Mouse (Mus musculus): ENCODE measurements around the gene Stk26.
A peak's percentile ranks its signal among the peaks of the same experiment; 100 is the strongest.

Gene Stk26

DNA sequence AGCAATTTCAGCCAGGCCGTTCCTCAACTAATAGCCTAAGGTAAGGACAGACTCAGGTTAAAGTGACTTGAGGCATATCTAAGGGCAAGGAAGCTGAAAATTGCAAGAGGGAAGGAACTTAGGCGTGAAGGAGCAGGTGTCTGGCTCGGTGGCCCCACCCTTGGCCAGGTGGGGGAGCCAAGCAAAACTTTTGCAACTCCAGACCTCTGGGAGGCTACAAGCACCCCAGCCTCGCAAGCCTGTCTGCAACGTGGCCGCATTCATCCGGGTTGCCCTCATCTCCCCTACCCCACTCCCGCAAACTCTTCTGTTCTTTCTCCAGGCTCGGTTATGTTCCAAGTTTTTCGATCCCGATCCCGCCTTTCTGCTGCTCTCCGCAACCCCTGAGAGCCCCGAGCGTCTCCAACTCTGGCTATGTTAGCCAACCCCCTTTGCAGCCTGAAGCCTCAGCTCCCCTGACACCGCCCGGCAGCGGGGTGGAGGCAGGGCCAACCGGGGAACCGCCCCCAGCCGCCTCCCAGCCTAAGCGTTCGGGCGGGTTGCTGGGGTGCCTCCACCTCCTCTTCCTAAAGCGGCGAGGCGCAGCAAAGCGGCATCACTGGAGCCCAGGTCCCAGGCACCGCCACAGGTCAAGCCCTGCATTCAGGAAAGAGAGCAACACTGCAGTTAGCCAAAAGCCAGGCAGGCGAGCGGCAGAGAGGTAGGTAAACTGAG lies at the start of gene Stk26:
Stk26 (plus strand) TSS at position 201 of the 714 bp plus-strand sequence.
- peak; percentile 90 for DNase-seq

DNA sequence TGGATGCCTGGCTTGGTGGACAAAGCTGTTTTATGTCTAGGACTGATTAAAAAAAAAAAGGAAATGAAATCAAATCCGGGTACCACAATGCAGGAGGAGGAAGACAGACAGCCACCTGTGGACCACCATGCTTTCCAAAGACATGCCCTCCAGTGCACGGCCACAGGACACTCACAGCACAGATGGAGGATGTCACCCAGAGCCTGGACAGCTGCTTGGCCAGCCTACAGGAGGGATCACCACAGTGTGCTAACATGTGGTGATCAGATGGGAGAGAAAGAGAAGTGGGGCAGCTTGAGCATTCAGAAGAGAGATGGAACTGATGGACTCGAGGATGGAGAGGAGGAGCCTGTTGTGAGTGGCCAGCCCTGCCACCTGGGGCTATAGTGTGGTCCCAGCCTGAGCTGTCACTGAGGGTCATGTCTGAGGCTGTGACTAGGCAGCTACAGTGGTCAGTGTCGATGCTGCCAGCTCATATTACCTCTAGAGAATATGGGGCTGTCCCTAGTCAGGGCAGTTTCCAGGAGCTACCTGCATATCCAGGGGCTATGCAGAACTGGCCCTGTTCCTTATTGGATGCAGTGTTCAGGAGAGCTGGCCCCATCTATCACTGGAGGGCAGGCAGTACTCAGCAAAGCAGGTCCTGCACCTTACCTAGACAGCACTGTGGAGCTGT lies 47.7 kb upstream of the Stk26 start:
- no peak for DNase-seq

DNA sequence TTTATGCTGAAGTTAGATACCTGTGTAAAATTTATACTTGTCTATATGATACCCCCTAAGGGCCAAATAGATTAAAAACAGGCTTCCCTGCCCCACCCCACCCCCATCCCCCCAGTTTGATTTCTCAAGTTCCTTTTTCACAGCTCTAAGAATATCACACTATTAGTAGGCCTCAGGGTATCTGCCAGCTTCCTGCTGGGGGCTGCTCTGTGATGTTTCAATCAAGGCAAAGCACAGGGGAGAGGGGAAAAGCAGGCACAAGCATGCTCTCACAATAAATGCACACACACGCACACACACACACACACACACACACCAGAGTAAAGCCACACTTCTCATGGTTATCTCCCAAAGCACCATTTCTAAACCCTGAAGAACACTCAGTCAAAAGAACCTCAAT lies 43.0 kb upstream of the Stk26 start:
- DNase-seq, result no peak

DNA sequence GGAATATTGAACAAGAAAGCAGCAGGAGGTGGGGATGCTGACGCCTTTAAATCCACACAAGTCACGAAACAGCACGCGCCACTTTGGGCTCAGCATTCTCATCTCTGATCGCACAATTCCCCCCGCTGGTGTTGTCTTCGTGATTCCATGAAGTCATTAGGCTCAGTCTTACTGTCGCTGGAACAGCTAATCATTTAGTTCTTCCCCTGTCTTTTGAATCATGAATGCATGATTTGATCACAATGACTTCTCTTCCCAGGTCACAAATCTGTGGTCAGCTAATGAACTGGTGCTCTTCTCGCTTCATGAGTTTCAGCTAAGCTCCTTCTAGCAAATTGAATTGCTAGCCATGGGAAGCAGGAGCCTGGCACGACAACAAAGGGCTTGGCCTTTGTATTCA lies 42.3 kb upstream of the Stk26 start:
- DNase-seq, result no peak

DNA sequence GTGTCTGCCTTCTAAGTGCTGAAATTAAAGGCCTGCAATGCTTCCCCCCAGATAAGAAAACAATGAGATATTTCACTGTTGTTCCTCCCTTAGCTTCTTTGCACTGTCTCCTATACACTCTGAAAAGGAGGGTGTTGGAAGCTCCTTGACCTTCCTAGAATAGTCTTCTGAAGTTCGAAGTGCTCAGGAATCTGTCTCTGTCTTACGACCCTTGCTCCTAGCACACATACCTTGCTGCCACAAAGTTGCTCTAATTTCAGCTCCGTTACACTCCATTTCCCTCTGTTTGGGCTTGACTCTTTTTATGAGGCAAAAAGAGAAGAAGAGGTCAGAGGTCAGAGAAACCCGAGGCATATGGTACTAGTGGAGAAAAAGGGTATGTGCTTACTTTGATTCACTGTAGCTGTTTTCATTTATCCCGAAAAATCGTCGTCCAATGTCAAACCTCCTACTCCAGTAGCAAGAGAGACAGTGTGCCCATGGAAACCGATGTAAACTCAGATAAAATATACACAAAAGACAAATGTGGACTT lies 41.1 kb upstream of the Stk26 start:
- no peak for DNase-seq

DNA sequence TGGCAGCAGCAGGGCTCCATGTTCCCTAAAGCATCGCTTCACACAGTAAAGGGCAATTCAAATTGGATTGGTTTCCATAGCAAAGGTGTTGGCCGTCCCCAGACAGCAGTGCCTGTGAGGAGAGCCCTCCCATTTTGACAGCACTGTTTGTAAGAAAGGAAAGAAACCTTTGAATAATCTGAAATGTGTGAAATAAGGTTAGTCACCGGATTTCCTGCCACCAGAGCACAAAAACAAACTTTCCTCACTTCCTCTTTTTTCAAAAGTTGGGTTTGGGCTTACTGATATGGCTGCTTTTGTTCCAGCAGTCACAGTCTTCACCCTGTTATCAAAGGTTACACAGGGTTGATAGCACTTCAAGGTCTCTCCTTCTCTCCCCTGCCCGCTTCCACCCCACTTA lies 35.2 kb upstream of the Stk26 start:
- peak; percentile 13 for DNase-seq

DNA sequence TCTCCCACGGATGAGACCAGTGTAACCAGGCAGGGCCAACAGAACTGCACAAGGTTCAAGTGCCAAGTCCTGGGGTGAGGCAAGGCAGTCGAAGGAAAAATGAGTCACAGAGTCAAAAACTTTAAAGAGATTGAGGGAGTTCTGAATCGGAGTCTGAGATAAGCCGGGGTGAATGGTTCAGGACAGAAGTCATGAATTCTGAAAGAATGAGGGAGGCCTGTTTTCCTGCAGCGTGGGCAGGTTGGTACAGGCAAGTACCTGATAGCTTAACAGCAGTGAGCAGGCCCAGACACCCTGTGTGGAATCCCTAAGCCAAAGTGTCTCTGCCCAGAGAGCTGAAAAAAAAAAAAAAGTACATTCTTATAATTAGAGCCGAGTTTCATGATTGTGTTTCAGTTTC lies 17.0 kb upstream of the Stk26 start:
- no peak for DNase-seq

DNA sequence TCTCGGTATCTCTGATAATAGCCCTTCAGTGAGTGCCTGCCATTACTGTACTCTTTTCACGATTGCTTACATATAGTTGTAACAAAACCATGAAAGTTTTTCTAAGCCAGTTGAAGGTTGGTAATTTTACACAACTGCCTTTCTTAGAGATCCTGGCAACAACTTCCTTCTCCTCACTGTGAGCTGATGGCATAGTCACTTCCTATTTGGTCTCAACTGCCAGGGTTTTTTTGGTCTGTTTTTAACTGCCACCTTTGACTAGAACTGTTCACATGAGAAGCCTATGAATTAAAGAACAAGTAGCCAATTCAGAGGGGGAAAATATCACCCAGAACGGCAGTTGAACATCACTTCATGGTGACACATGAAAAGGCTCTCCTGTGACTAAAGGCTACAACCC lies 5.3 kb upstream of the Stk26 start:
- DNase-seq, result peak; percentile 7

DNA sequence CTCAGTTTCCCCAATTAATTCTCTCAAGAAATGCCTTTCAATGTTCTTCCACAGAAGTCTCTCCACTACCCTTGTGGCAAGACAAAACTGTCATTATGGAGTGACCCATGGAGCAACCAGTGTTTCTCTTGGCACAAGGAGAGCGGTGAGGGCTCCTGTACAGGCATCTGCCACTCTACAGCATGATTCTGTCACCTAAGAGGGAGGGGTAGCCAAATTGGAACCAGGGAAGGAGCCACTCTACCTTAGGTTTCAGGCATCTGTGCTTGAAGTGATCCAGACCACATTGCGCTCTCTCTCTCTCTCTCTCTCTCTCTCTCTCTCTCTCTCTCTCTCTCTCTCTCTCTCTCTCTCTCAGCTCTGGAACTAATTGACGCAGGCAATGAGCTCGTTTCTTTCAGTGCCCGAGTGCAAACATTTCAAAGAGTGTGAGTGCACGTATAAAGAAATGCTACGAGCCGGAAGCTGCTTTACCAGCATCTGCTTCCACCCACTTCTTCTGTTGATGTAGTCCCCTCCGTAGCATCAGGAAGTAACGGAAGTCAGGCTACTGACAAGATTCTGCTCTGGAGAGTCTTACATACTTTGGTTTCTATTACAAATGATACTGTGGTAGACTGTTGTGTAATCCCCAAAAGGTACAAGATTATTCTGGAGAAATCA lies 4.7 kb upstream of the Stk26 start:
- DNase-seq, result peak; percentile 61

DNA sequence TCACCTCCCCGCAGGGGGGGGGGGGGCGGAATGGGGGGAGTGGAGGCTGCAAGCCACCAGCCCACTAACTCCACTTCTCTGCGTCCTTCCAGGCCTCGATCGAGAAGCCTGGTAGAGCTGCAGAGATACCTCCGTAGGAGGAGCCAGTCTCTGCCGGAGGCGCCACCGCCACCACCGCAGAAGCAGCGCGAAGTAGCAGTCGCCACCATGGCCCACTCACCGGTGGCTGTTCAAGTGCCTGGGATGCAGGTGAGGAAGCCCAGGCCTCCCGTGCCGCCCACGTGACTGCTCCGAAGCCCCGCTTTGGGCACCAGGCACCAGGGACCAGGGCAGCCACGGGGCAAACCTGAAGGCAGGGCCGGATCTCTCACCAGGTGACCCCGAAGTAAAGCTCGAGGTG lies 740 bp downstream of the Stk26 start:
- DNase-seq, result peak; percentile 54

DNA sequence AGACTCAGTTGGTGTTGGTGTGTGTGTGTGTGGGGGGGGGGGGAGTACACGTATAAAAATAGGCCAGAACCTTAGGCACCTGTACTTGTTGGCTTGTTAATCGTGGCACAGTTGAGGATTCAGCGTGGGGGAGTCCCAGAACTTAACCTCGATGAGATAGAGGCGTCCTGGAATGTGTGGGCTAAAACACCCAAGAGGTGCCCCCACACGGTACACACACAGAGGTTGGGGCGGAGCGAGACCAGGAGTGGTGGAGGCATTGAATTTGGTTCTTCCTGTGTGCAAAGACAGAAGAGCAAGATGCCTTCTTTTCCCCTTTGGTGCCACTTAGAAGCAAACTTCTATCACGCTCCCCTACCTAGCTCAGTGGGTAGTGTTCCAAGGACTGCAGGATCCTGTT lies 1.2 kb downstream of the Stk26 start:
- peak; percentile 59 for DNase-seq

DNA sequence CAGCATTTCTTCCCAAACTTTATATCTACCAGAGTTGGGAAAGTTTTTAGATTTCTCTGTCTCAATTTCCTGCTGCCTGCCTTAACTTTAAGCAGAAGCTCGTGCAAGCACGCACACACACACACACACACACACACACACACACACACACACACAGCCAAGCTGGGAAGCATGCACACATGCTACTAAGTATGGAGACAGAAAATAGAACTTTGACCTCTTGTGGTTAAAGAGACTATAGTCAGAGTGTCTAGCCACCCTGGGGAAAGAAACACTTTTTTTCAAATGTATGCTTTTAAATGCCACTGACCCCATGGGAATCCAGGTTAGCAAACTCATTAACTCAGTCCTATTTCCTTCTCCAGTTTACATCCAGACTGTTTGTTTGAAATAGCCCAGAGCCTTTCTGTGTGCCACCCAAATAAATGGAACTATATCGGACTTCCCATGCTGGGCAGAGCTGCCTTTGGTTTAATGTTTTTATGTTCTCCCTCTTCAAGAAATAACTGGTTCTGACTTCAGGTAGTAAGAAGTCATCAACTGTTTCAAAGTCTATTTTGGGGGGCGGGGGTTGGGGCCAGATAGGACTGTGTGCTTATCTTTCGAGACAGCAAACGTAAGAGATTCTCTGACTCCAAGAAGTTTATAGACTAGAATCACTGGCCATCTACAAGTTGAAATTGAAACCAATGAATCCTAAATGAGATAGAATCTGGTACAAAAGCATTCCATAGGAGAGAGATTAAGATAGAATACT lies 9.8 kb downstream of the Stk26 start:
- DNase-seq, result no peak

DNA sequence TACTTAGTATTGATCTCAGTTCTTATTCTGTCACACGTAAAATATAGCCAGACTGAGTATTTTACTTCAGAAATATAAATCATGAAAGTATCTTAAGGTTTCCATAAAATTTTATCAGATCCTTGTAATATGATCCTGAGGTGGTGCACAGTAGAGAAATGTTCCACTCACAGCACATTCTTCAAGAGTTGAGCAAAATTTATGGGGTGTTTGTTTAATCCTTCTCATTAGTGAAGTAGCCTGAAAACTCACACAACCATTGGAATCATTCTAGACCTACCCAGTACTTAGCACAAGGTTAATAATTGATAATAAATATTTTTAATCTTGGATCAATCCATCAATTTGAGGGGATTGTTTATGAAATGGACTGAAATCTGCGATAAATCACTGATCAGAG lies 22.9 kb downstream of the Stk26 start:
- no peak for DNase-seq

DNA sequence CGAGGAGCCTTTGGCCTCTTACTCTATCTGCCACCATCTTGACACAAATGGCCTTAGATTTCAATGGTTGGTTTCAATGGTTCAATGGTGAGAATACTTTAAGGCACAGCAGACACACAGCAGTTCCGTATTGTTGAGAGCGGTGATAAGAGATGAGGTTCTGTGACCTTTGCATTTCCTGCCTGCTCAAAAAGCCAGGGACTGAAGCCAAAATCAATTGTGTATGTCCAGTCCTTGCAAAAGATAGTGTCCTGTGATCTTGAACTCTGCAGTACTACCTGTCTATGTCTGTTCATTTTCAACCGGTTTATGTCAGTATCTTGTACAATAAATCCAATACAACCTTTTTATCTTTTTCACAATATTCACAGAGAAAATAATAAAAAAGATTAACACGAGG lies 23.9 kb downstream of the Stk26 start:
- DNase-seq, result no peak

DNA sequence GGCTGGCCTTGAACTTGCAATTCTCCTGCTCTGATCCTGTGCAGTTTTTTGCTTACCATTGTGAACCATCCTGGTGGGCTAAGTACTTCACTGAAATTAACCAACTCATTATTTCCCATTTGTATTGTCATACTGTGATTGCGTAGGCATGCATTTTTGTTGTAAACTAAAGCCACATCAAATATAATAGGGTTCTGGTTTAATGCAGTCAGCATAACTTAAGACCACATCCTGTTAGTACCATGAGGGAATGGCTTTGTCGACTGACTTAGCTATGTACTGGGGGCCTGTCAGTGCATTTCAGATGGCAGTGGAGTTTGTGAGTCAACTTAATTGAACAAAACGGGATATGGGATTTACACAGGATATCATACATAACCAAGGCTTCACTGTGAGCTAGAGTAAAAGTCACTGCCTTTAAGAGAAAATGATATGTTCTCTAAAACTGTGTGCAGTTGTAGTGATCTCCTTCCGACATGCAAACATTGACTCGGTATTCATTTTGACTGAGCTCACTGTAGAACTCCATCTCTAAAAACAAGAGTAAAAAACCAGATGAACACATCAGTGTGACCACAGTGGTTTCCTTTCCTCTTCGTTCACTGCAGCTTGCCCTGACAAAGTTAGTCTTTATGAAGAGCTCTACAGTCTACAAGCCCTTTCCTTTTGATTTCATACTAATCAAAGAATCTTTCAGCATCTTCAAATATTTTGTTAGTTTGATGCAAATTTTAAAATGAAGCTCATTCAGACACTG lies 33.6 kb downstream of the Stk26 start:
- peak; percentile 4 for DNase-seq

DNA sequence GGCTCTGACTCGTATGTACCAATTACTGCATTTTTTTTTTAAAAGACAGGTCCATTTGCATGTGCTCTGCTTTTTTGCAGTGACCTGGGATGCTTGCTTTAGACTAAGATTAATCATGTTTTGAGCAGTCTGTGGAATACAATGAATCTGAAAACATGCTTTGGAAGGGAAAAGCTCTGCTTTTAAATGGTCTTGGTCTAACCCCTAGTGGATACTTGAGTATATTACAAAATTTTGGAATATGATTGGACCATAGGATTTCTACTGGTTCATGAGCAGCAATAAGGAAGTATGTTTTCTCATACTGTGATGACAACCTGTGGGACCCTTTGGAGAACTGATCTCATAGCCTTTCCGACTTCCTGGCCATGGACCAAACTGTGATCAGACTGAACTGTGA lies 47.2 kb downstream of the Stk26 start:
- DNase-seq, result no peak

DNA sequence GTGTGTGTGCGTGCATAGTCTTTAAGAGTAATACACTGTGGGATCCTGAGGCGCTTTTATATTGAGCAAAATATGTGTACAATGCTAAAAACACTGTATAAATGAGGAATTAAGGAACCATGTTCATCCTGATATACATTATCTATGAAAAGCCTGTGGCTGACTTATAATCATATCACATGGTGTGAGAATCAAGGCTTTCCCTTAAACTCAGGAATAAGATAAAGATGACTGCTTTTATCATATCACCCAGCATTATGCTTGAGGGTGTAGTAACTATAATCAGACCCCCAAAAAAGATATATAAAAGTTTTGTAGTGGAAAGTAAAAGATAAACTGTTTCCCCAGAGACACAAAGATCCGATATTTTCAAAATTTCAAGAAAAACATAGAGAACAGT lies 62.6 kb downstream of the Stk26 start:
- DNase-seq, result no peak

DNA sequence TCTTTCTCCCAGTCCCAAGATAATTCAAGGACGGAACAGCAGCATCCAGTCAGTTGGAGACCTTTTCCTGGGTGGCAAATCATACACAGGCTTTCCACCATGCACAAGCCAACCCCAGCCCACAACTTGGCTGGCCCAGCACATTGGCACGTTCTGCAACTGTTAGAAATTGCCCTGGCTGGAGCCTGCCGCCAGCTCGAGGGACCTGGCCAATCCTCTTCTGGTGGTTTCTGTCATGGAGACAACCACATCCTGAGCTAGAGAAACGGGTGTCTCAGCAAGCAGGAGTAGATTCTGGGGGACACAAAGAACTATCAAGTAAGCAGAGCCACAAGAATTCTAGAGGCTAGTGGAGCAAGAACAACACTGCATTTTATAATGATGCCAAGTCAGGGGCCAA lies 69.1 kb downstream of the Stk26 start:
- no peak for DNase-seq

DNA sequence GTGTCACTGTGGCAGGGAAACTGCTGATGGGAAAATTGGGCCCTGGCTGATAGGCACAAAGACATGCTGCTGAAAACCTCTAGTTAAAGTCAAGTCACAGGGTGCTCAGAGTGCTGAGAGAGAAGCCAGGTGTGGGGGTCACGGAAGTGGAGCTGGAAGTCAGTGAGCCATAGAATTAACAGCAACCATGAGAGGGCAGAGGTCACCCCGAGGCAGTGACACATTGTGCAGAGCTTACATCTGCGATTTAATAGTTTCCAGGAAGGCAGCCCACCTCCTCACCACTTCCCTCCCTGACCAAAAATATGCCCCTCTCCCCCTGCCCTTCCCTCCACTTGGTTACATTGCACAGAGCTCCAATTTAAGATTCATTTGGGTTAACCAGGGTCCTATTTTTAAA lies 76.5 kb downstream of the Stk26 start:
- DNase-seq, result no peak

DNA sequence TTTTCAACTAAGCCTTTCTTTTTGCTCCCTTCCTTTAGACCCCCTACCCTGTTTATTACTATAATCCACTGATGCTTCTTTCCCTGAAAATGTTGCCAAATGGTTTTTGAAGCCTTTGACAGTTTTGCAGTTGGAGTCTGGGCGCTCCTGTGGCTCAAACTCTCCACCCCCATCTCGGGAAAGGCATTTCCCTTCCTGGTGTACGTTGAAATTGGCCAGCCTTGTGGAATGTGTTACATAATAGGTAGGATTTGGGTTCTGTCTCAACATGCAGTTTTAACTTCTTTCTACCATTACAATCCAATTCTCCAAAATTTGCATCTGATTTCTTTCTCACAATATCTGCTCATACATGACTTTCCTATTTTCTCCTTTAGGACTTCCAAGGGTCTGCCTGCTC lies 77.9 kb downstream of the Stk26 start:
- no peak for DNase-seq

DNA sequence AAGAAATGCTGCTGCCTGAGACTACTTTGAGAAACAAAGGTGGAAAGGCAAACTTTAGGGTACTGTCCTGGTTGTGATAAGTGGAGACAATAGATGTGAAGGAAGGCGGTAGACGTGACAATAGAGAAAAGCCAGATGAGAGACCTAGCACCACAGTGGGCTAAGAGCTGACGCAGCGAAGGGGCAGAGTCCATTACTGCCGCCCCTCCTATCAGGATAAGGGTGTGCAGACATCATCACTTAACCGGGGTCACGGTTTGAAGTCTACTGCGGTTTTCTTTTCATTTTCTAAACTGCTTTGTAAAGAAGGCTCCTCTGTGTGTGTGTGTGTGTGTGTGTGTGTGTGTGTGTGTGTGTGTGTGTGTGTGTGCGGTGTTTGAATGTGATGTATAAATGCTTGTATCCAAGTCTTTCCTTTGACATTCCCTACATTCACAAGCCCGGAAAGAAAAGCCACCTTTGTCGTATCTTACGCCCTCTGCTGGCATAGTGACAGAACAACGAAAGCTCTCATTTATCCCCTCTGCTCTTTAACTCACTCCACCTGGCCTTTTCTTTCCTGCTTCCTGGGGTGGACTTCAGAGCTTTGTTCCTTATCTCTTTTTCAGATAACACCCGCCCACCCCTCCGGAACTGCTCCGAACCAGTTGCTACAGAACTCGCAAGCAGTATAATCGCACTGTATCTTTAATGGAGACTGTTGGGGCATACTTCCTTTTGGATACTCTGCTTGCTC lies 84.0 kb downstream of the Stk26 start:
- DNase-seq, result peak; percentile 16
